Mouse (Mus musculus) monocyte, adult 59 days (primary cell): Measurements from ENCODE around the gene Dpyd. TPM values are rescaled to one million over a fixed set of nuclear protein-coding genes. Genes with fewer than 3 reads are reported as not detected.

Experiments used
- total RNA-seq, 2 experiments: library from RNA; stranded (reverse); gene quantifications; one replicate each; pipeline ENCODE4 v1.2.4; 2023

Dpyd gene
- total RNA-seq = not detected

GRCm38 (mm10) chr3:118561554-118562310 is at the start of gene Dpyd:
TSS of gene Dpyd (plus strand) at chr3:118562129.

